Mouse (Mus musculus) lung, adult 18-20 months (tissue): ENCODE data around the gene Vwc2l.

Source experiments
- DNase-seq, 2 experiments: peaks; one replicate each; pipeline ENCODE4 v3.0.0; 2022; ENCODE audit warnings: mixed read lengths in 2 of 2

Vwc2l gene

GRCm38 (mm10) chr1:70913071-70913470, 187.6 kb downstream of the Vwc2l start:
- DNase-seq, result no peak

- no peak for DNase-seq
Measured at GRCm38 (mm10) chr1:70918173-70919036, 192.9 kb downstream of the Vwc2l start.

GRCm38 (mm10) chr1:70933016-70933415, 207.5 kb downstream of the Vwc2l start:
- no peak for DNase-seq
